Mouse (Mus musculus) olfactory bulb, adult 2 months (tissue): ENCODE results near the gene AC124502.3. TPM values are rescaled to one million over a fixed set of nuclear protein-coding genes. Genes with fewer than 3 reads are reported as not detected.

Experiments
- H3K27ac ChIP-seq: fragments of 200-500 bp; 2 replicates; pipeline ENCODE4 v1.5.1; 2012; ENCODE audit warnings: low read depth, low read length; ENCODE audit not compliant: insufficient read depth
- H3K4me1 ChIP-seq: fragments of 200-500 bp; 2 replicates; pipeline ENCODE4 v1.6.1; 2012; ENCODE audit warnings: low read length; ENCODE audit not compliant: control insufficient read depth, insufficient read depth
- H3K4me3 ChIP-seq: fragments of 200-500 bp; 2 replicates; pipeline ENCODE4 v1.5.1; 2012; ENCODE audit warnings: mild to moderate bottlenecking, low read depth, low read length, moderate library complexity; ENCODE audit not compliant: insufficient read depth
- CTCF ChIP-seq: fragments of 200-500 bp; IDR thresholded peaks from 2 replicates; pipeline ENCODE4 v1.5.1; 2012; ENCODE audit warnings: low read depth, mild to moderate bottlenecking, low read length, moderate library complexity; ENCODE audit not compliant: insufficient read depth
- POLR2A ChIP-seq: fragments of 200-500 bp; IDR thresholded peaks from 2 replicates; pipeline ENCODE4 v1.6.1; 2012; ENCODE audit warnings: mild to moderate bottlenecking, low read depth, low read length, moderate library complexity; ENCODE audit not compliant: insufficient read depth
- WGBS: fragments of 180-500 bp; shearing (Covaris S2); methylation state at CpG from one replicate; pipeline ENCODE4 v1.1.7; 2018; 5-methylcytosine and 5-hydroxymethylcytosine counted together
- polyA plus RNA-seq: library from polyadenylated mRNA; stranded (reverse); fragments of >200 nt; gene quantifications from 2 replicates; pipeline ENCODE4 v1.2.4, GENCODE M21; 2012; ENCODE audit warnings: low replicate concordance; ENCODE audit not compliant: missing spikeins, insufficient read depth, insufficient read length

The AC124502.3 gene
- polyA plus RNA-seq, 1 experiment, result not detected

DNA sequence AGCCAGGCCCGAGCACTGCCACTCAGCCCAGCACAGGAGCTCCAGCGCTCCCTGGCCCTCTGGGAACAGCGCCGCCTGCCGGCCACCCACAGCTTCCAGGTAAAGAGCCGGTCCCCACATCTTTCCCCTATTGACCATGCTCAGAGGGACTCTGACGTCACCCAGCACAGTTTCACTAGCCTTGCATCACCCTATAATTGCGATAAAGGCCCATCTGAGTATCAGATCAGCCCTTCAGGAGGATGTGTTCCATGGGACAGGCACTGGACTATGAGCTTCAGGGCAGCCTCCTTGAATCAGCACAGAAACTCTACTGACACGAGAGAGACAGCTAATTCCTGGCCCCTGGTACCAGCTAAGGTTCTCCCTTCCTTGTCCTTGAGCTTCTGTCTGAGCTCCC is 15.2 kb downstream of the AC124502.3 start:
- H3K4me1 ChIP-seq, result peaks cover 42% of the 10 kb centered on the region
- WGBS, result 27% methylated on average over 9 of the region's 9 CpGs
- no peak overlapping the region for H3K27ac ChIP-seq
- no peak overlapping the region for H3K4me3 ChIP-seq
- TF ChIP-seq CTCF (peak; percentile 79; the same call in 1 of the 2 replicates), POLR2A (no peak)

DNA sequence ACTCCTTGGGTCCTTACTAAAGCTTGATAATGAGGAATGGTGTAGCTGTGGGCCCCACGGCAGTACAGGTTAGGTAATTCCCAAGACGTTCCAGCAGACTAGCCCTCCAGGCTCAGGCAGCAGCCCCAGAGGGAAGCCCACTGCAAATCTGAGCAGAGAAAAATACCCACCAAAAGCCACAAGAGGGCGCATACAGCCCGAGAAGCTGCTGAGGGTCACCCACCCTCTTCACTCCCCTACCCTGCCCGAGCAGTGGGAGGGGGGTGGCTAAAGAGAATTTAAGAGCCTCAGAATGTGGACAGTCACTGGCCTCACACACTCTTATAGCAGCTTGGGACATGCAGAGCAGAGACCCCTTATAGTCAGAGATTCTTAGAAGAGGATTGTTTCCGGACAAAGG is 17.6 kb downstream of the AC124502.3 start:
- 14% methylated on average over 6 of the region's 6 CpGs for WGBS
- H3K27ac ChIP-seq, result no peak overlapping the region

DNA sequence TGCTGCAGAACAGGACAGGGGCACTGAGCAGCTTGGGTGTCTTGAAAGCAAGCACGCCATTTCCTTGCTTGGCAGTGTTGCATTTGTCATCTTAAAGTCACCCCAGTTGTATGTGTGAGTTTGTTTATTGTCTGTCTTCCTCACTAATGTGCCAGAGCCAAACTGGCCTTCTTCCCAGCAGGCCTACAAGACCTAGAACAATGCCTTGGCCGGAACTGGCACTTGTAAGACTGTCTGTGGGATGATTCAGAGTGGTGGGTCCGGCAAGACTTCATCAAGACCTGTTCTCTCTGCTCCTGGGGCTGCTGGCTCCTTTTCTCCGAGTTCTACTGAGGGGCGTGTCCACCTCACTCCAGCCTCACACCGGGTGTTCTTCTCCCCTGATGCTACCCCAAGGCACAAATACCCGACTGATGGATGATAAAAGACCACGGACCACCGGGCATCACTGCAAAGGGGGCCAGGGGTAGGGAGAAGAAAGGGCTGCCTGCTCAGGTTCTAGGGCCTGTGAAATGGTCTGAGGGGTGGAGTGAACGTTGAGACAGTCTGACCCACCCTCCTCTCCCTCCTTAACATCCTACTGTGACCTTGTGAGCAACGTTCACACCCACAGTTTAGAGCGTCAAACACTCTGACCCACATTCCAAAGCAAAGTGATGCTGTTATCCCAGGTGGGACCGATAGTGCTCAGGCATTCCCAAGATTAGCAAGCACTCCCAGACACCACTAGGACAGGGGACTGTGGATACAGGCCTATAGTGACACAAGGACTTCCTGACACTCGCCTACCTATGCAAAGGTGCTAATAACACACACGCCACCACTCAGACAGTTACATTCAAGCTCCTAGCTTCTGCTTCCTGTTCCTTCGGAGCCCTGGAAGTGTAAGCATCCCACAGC is 19.4 kb downstream of the AC124502.3 start:
- WGBS, result 32% methylated on average over 16 of the region's 16 CpGs
- H3K4me1 ChIP-seq, result peaks cover 44% of the 10 kb centered on the region
- H3K4me3 ChIP-seq, result no peak overlapping the region
- no peak overlapping the region; the same call in 1 of the 2 replicates for H3K27ac ChIP-seq
- TF ChIP-seq CTCF, result no peak
- no peak for TF ChIP-seq POLR2A

More for the DNA sequence above, 17.6 kb downstream of the AC124502.3 start:
- Histone ChIP-seq H3K4me1 (peaks cover 53% of the 10 kb centered on the region), H3K4me3 (no peak overlapping the region)
- TF ChIP-seq POLR2A (no peak), CTCF (peak; percentile 75; the same call in 1 of the 2 replicates)

DNA sequence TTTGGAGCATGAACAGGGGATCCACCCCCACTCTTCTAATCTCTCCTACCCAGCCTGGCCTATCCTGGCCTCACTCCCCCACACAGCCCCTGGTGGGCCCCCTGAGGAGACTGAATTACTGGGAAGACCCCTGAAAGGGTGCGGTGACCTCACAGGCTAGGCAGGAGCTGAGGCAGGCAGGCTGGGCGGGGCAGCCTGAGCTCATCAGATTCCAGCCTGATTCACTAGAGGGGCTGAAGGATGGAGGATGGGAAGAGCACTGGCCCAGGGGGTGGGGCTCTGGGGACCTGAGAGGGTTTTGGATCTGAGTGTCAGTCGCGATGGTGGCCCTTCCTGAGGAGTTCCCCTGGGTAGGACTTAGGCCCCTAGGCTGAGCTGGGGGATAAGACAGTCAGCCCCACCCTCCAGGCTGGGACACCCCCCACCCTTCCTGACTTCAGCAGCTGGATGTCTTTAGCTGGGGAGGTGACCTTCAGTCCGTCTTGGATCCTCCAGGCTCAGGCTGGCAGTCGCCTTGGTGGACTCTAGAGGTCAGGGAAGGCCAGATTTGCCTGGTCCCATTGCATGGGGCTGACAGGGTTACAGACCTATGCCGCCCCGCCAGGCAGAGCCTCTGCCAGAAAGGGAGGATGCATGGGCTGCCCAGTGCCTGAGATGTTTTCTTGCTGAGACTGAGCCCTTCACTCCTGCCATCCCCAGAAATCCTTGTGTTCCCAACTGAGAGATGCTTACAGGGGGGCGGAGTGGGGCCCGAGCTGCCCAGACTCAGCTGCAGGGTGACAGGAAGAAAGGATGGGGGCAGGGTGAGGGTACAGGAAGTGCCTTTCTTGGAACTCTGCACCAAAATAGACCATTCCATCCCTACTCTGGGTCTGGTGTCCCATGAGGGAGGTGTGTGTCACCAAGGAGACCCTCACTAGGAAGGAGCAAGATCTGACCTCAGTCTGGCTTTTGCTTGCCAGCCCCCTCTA is 20.4 kb downstream of the AC124502.3 start:
- TF ChIP-seq POLR2A, result no peak
- no peak for TF ChIP-seq CTCF
- Histone ChIP-seq H3K27ac (peak overlapping the region; percentile 2; the same call in 1 of the 2 replicates), H3K4me3 (no peak overlapping the region), H3K4me1 (peaks cover 38% of the 10 kb centered on the region)
- WGBS, result 22% methylated on average over 10 of the region's 10 CpGs

DNA sequence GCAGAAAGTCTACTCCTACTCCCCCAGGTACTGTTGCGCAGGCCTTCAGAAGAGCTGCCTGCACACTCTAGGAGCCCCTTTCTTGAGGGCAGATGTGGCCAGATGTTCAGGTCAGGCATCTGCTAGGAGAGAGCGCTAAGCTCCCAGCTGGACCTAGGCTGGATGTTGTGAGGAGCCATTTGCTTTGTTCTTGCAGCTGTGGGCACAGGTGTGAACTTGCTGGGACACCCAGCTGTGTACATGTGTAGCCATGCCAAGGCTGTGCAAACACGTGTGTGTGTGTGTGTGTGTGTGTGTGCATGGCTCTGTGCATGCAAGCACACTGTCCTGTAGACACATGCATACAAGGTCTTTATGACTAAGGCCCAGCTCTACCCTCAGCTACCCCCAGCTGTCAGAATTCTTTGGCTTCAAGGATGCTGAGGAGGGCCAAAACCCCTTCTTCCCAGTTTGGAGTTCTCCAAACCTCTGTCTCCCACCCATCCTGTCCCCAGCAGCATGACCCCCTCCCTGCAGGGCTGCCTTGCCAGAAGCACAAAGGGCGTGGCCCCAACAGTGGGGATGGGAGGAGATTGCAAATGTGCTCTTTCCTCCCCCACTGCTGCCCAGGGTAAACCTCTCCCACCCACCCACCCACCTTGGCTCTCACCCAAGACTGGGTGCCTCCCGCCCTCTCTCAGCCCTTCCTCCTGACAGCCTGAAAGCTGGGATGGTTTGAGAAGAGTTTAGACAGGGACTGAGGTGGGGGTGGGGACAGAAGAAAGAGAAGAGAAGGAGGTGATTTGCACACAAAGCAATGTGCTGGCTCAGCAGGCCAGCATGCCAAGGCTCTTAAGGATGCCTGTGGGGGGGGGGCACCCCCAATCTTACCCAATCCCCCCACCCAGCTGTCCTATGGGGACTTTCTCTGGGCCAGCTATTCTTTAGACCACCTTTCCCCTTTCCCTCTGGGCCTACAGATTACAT is 22.0 kb downstream of the AC124502.3 start:
- WGBS, result 42% methylated on average over 5 of the region's 5 CpGs
- Histone ChIP-seq H3K4me3 (no peak overlapping the region), H3K27ac (no peak overlapping the region), H3K4me1 (peaks cover 38% of the 10 kb centered on the region)
- no peak for TF ChIP-seq CTCF
- no peak for TF ChIP-seq POLR2A

DNA sequence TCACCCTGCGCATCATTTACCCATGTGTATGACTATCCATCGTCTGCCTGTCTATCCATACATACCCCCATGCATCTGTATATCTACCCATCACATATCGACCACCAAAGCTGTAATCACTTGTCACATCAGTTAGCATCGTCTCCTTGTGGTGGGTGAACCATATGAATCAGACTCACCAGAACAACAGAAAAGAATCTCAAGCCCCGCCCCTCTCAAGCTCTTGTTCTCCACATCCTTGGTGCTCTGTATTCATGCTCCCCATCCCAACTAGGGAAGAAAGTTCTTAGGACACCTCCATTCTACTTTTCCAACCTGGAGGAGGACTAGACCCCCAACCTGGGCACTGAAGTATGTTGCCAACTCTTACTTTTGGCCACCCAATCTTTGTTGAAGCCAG is 23.4 kb downstream of the AC124502.3 start:
- WGBS, result 78% methylated on average over 5 of the region's 5 CpGs
- TF ChIP-seq CTCF (no peak), POLR2A (no peak)
- Histone ChIP-seq H3K4me1 (peaks cover 40% of the 10 kb centered on the region), H3K4me3 (no peak overlapping the region), H3K27ac (no peak overlapping the region)

DNA sequence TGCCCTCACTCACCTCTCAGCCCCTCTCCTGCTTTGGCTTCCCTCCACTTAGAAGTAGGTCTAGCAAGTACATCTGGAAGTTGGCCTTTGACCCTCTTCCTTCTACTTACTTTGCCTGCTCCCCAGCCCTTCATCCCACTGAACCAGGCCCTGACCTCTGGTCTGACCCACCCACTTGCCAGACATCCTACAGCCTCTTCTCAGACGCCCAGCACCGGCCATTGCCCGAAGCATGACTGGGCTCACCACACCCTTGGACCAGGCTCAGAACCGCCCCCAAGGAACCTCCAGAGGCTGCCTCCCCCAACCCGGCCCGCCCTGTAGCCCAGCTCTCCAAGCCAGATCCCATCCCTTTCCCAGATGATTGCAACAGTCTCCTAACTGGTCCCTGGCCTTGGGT is 23.8 kb downstream of the AC124502.3 start:
- no peak for TF ChIP-seq CTCF
- TF ChIP-seq POLR2A, result no peak
- peaks cover 44% of the 10 kb centered on the region for H3K4me1 ChIP-seq
- 78% methylated on average over 6 of the region's 6 CpGs for WGBS
- H3K27ac ChIP-seq, result no peak overlapping the region
- H3K4me3 ChIP-seq, result no peak overlapping the region

DNA sequence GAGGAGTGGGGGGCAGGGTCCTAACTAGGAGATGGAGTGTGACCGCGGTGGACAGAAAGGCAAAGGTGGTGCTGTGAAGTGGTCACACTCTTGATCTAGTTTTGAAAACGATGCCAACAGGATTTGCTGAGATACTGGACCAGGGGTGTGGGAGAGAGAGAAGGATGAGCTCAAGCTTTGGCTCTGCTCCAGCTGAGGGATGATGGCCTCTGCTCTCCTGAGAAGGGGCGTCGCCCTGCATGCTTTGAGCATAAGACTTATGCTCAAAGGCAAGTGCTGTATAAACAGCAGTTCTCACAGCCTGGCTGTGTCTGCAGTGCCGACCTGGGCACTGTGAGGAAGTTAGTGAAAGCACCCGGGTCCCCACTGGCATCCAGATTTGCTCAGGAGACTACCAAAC is 26.4 kb downstream of the AC124502.3 start:
- TF ChIP-seq POLR2A (no peak), CTCF (no peak)
- Histone ChIP-seq H3K27ac (no peak overlapping the region), H3K4me3 (no peak overlapping the region), H3K4me1 (peaks cover 39% of the 10 kb centered on the region)
- whole genome bisulfite sequencing, result 66% methylated on average over 7 of the region's 7 CpGs
